Mouse (Mus musculus): Measurements from ENCODE around the gene Gm10912.

GRCm38 (mm10) chr2:104098529-104099230 lies 33.1 kb downstream of the Gm10912 start:
- TF ChIP-seq GATA1 (IDR thresholded peaks at IDR 0.05; ENCODE audit: low read length) (peak; percentile 84), TAL1 (IDR thresholded peaks at IDR 0.05; ENCODE audit: low read length) (peak; percentile 67)

All from erythroblast, embryonic 14.5 days (primary cell).